Mouse (Mus musculus): ENCODE data around the gene Atf7.

GRCm38 (mm10) chr15:102670281-102670680 lies 45.0 kb upstream of the Atf7 start:
- no peak for TF ChIP-seq EP300 (IDR thresholded peaks at IDR 0.05; ENCODE audit: insufficient read depth, low read depth, low read length)
- TF ChIP-seq CTCF (IDR thresholded peaks at IDR 0.05), result no peak
- no peak for TF ChIP-seq POLR2A (IDR thresholded peaks at IDR 0.05; ENCODE audit: insufficient read depth, low read depth, low read length)

Measured in heart, adult 2 months (tissue).